21 mouse cellular contexts compared by ENCODE assay signal in the genomic region with DNA sequence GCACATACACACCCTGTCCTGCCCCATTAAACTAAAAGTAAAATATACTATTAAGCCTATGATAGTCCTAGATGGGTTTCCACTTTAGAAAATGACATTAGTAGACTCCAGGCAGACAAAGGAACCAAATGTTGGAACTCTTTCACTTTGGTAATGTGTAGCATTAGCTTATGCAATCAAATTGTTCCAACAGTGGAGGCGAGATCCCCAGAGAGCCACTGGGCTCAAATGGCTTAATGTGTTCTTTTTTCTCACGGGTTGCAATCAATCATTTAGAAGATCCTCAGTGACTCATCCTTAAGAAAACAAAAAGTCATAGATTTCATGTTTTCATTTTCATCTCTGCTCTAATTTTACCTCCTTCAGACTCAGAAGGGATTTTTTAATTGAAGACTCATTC.
A peak's percentile ranks its signal among the peaks of the same experiment; 100 is the strongest.
DNase-seq lines count a peak whose midpoint lies in the region; ATAC-seq and TF ChIP-seq lines count a peak whose summit lies in the region.
"Had no signal": no experiment of that assay in that cellular context is flagged by ENCODE, and none has a peak within 500 bp of the region (broad histone marks: within the 10 kb centered on the region; RNA-seq: fewer than 3 reads in every experiment).

No protein-coding gene starts in this region.

- 30% methylated on average over 2 of the region's 2 CpGs for whole genome bisulfite sequencing in stomach, embryonic 16.5 days

- H3K36me3 ChIP-seq in stomach, embryonic 16.5 days (ENCODE audit: control insufficient read depth, insufficient read depth, low read length), result no peaks in the 10 kb centered on the region
- H3K36me3 ChIP-seq: forebrain, embryonic 10.5 days; neural tube, embryonic 13.5 days had no signal

- H3K4me2 ChIP-seq in stomach, embryonic 16.5 days (ENCODE audit: low read depth, low read length), result no peak overlapping the region
- H3K4me2 ChIP-seq: heart, embryonic 11.5 days; liver, embryonic 11.5 days; midbrain, embryonic 11.5 days; neural tube, embryonic 13.5 days had no signal

- H3K4me1 ChIP-seq in embryonic fibroblast, embryonic 13.5 days (ENCODE audit: control insufficient read depth, insufficient read depth, low read length), result peaks cover 7% of the 10 kb centered on the region
- H3K4me1 ChIP-seq in stomach, embryonic 16.5 days (ENCODE audit: control insufficient read depth, insufficient read depth, low read length), result peaks cover 8% of the 10 kb centered on the region; the same call in 1 of the 2 replicates

- H3K9ac ChIP-seq in stomach, embryonic 16.5 days (ENCODE audit: low read length), result no peak overlapping the region
- H3K9ac ChIP-seq: neural tube, embryonic 13.5 days had no signal

- H3K27ac ChIP-seq in embryonic fibroblast, embryonic 13.5 days (ENCODE audit: insufficient read depth, low read length), result peak overlapping the region; percentile 83; the same call in 1 of the 2 replicates
- peak overlapping the region; percentile 67; the same call in 1 of the 2 replicates for H3K27ac ChIP-seq in stomach, embryonic 16.5 days (ENCODE audit: low read length)
- H3K27ac ChIP-seq: forebrain, embryonic 10.5 days; neural tube, embryonic 13.5 days had no signal

- H3K27me3 ChIP-seq in stomach, embryonic 16.5 days (ENCODE audit: control insufficient read depth, insufficient read depth, low read length), result no peaks in the 10 kb centered on the region
- H3K27me3 ChIP-seq: neural tube, embryonic 13.5 days had no signal

- TF ChIP-seq CTCF in embryonic fibroblast, embryonic 13.5 days (IDR thresholded peaks at IDR 0.05; ENCODE audit: borderline replicate concordance, insufficient read depth, low read length), result no peak

- DNase-seq in heart, adult 8-10 months (ENCODE audit: low spot score), result peak; percentile 21
- DNase-seq in heart, postnatal 25 days (ENCODE audit: low spot score), result no peak
- peak; percentile 7 for DNase-seq in lung, postnatal 36 days
- no peak for DNase-seq in lung, adult 18-20 months
- no peak for DNase-seq in kidney, adult 9 months
- DNase-seq: adrenal gland, adult 8-10 months; cerebellum, adult 18-20 months; heart, postnatal 4 days; kidney, adult 18-20 months; kidney, postnatal 36 days; lung, postnatal 10 days; right cerebral cortex, postnatal 4 days; thymus, adult 2 months had no signal

- no peak overlapping the region for H3K4me3 ChIP-seq in embryonic fibroblast, embryonic 13.5 days (ENCODE audit: insufficient read depth, low read length)
- H3K4me3 ChIP-seq in stomach, embryonic 16.5 days (replicated peaks; ENCODE audit: low read length), result no peak overlapping the region
- H3K4me3 ChIP-seq: forebrain, embryonic 10.5 days; neural tube, embryonic 13.5 days had no signal

- TF ChIP-seq POLR2A in embryonic fibroblast, embryonic 13.5 days (IDR thresholded peaks at IDR 0.05; ENCODE audit: low read depth, low read length), result no peak

- no peak for ATAC-seq in stomach, embryonic 16.5 days (ENCODE audit: insufficient read depth, low FRiP score)
- no peak for ATAC-seq in cerebellum, adult (ENCODE audit: insufficient number of reproducible peaks, low FRiP score, low TSS enrichment)

- no peaks in the 10 kb centered on the region for H3K9me3 ChIP-seq in stomach, embryonic 16.5 days (replicated peaks; ENCODE audit: control insufficient read depth, low read length)
- H3K9me3 ChIP-seq: forebrain, embryonic 10.5 days; neural tube, embryonic 13.5 days had no signal

- intact Hi-C loops in heart, postnatal 25 days (cut with DNase I), result no loop called here

Comparison
In these comparisons a context has a peak if more than half of its experiments do, and no peak if none do; other contexts are left out.
1. DNase-seq: peak in heart, adult 8-10 months (single experiment) and lung, postnatal 36 days (single experiment); none in heart, postnatal 25 days (single experiment), lung, adult 18-20 months (0 of 2) and kidney, adult 9 months (single experiment).